Mouse (Mus musculus) spleen, adult 2 months (tissue): ENCODE measurements at regions not wholly inside any gene's neighbourhood (a gene's known extent, or its start where the extent isn't known, plus 50 kb on each side); places are given as distances from the start of the nearest gene placed in this dataset.

Experiments
- DNase-seq, 2 experiments: peaks; one replicate each; pipeline versions ENCODE4 v3.0.0 to v3.0.0-alpha.2; 2012 to 2021; ENCODE audit warnings: low spot score in 2 of 2, low read depth in 1 of 2
- H3K27ac ChIP-seq: fragments of 200-500 bp; 2 replicates; pipeline ENCODE4 v1.5.1; 2012; ENCODE audit warnings: low read length, inconsistent platforms; ENCODE audit not compliant: insufficient read depth
- H3K27me3 ChIP-seq: fragments of 200-500 bp; 2 replicates; pipeline ENCODE4 v1.6.1; 2012; ENCODE audit warnings: mild to moderate bottlenecking, moderate library complexity, low read length, inconsistent platforms; ENCODE audit not compliant: control insufficient read depth, insufficient read depth
- H3K36me3 ChIP-seq: fragments of 200-500 bp; 2 replicates; pipeline ENCODE4 v1.6.1; 2012; ENCODE audit warnings: mild to moderate bottlenecking, low read length, inconsistent platforms; ENCODE audit not compliant: control insufficient read depth, insufficient read depth
- H3K4me1 ChIP-seq: fragments of 200-500 bp; 2 replicates; pipeline ENCODE4 v1.6.1; 2011; ENCODE audit warnings: inconsistent platforms; ENCODE audit not compliant: control insufficient read depth, insufficient read depth, insufficient read length
- H3K4me3 ChIP-seq: fragments of 200-500 bp; 2 replicates; pipeline ENCODE4 v1.5.1; 2011; ENCODE audit warnings: mild to moderate bottlenecking, inconsistent platforms; ENCODE audit not compliant: insufficient read depth, insufficient read length; ENCODE audit errors: extremely low read depth
- CTCF ChIP-seq: fragments of 200-500 bp; IDR thresholded peaks from 2 replicates; pipeline ENCODE4 v1.5.1; 2011; ENCODE audit warnings: mild to moderate bottlenecking, inconsistent platforms; ENCODE audit not compliant: insufficient read depth, insufficient read length, insufficient replicate concordance; ENCODE audit errors: extremely low read depth
- POLR2A ChIP-seq: fragments of 200-500 bp; IDR thresholded peaks from 2 replicates; pipeline ENCODE4 v1.6.1; 2011; ENCODE audit warnings: low read depth, low read length, inconsistent platforms
- WGBS: fragments of 180-500 bp; shearing (Covaris S2); methylation state at CpG from one replicate; pipeline ENCODE4 v1.1.7; 2018; 5-methylcytosine and 5-hydroxymethylcytosine counted together

DNA sequence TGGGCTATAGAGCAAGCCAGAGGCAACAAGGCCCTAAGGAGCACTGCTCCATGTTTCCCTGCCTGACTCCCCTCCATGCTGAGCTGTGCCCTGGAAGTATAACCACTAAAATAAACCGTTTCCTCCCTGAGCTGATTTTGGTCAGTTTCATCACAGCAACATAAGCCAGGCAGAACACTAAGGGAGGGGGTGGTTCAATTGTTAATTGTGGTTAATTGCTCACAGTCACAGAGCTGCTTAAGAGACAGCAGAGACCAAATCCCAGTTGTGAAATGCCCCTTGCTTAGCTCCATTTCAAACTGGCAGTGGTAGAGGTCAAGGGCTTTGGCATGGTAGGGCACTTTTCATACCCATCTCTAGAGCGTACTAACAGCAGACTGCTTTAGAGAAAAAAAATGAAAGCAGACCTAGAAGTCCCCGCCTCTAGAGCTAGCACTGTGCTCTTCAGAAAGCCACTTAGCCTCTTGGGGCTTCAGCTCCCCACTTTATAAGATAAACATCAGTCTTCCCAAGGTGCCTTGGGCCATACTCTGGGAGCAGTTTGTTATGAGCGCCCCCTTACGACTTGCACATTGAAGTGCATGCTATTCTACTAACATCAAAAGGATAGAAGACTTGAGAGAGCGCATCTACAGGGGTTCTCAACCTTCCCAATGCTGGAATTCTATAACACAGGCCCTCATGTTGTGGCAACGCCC lies 380.3 kb upstream of the Zfp703 start:
- TF ChIP-seq POLR2A (no peak), CTCF (no peak)
- H3K36me3 ChIP-seq: no peaks in the 10 kb centered on the region
- no peak overlapping the region for H3K4me3 ChIP-seq
- no peaks in the 10 kb centered on the region for H3K4me1 ChIP-seq
- 63% methylated on average over 7 of the region's 7 CpGs for WGBS
- DNase-seq: no peak
- H3K27me3 ChIP-seq: no peaks in the 10 kb centered on the region
- no peak overlapping the region for H3K27ac ChIP-seq

DNA sequence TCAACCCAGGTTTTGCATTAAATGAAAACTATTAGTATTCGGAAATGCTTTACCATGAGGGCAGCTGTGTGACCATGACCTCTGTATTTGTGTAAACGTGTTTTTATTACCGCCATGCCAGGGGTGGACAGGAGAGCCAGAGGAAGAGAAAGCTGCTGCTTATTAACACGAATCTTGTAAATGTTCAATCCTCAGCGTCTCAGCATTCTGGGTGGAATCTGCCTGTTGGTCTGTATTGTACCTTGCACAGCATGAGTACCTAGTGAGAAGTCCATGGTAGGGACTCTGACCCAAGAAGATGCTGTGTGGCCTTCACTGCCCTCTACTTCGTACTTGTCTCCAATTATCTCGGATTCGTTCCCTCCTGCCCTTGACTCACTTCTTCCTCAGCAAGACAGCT lies 378.6 kb upstream of the Zfp703 start:
- no peaks in the 10 kb centered on the region for H3K27me3 ChIP-seq
- no peak overlapping the region for H3K27ac ChIP-seq
- no peak overlapping the region for H3K4me3 ChIP-seq
- WGBS: 88% methylated on average over 8 of the region's 8 CpGs
- H3K4me1 ChIP-seq: no peaks in the 10 kb centered on the region
- TF ChIP-seq CTCF (no peak), POLR2A (no peak)
- no peak for DNase-seq
- no peaks in the 10 kb centered on the region for H3K36me3 ChIP-seq

DNA sequence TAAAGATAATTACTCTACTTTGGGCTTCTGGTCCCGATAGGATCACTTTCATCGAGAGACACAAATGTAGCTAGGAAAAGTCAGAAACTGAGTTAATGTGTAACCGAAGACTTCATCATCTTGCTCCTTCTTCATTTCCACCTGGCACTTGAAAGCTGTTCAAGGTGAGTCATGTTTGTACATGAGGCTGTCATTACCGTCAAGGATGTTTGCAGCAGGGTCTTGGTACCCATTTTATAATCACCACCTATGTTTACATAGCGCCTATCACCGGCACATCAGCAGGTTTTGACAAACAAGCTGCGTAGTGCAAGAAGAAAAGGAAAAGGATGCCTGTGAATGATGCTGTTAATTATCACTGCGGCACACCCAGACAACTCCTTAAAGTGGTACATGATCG lies 377.0 kb upstream of the Zfp703 start:
- H3K4me3 ChIP-seq: no peak overlapping the region
- no peaks in the 10 kb centered on the region for H3K27me3 ChIP-seq
- WGBS: 95% methylated on average over 9 of the region's 9 CpGs
- TF ChIP-seq POLR2A (no peak), CTCF (no peak)
- no peak for DNase-seq
- H3K4me1 ChIP-seq: no peaks in the 10 kb centered on the region
- no peaks in the 10 kb centered on the region for H3K36me3 ChIP-seq
- no peak overlapping the region for H3K27ac ChIP-seq

DNA sequence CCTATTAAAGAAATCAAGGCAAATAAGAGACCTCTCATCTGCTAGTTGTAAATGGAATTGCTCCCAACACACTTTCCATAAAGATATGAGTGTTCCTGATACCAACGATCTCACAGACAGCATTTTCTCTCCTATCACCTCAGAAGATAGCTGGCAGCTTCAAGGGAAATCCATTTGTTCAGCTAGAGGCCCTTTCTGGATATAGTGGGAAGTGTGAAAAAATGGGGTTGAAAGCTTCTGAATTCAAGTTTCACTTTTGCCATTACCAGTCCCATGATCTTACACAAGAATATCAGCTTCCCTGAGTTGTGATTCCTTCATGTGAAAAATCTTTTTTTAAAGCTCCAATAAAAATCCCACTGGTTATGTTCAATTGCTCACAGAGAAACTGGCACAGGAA lies 369.1 kb upstream of the Zfp703 start:
- TF ChIP-seq POLR2A: no peak
- Histone ChIP-seq H3K27me3 (no peaks in the 10 kb centered on the region), H3K4me3 (no peak overlapping the region), H3K36me3 (no peaks in the 10 kb centered on the region), H3K4me1 (peaks cover 2% of the 10 kb centered on the region), H3K27ac (no peak overlapping the region)
- 79% methylated on average over 1 of the region's 1 CpGs for WGBS
- DNase-seq: no peak

- Histone ChIP-seq H3K27ac (no peak overlapping the region), H3K4me3 (no peak overlapping the region), H3K36me3 (no peaks in the 10 kb centered on the region), H3K4me1 (peaks cover 2% of the 10 kb centered on the region), H3K27me3 (no peaks in the 10 kb centered on the region)
- DNase-seq: no peak
- TF ChIP-seq CTCF: no peak
- TF ChIP-seq POLR2A: no peak
- WGBS: 65% methylated on average over 3 of the region's 3 CpGs
Observed at GRCm38 (mm10) chr8:26608588-26608987, 368.5 kb upstream of the Zfp703 start.

GRCm38 (mm10) chr8:26612153-26612552 lies 365.0 kb upstream of the Zfp703 start:
- Histone ChIP-seq H3K36me3 (no peaks in the 10 kb centered on the region), H3K27me3 (no peaks in the 10 kb centered on the region)

GRCm38 (mm10) chr8:26622311-26623052 lies 354.6 kb upstream of the Zfp703 start:
- Histone ChIP-seq H3K4me3 (no peak overlapping the region), H3K4me1 (peaks cover 7% of the 10 kb centered on the region; the same call in 1 of the 2 replicates), H3K27me3 (no peaks in the 10 kb centered on the region), H3K36me3 (no peaks in the 10 kb centered on the region), H3K27ac (no peak overlapping the region)
- DNase-seq: no peak
- WGBS: 43% methylated on average over 12 of the region's 12 CpGs
- no peak for TF ChIP-seq POLR2A
- no peak for TF ChIP-seq CTCF

More at GRCm38 (mm10) chr8:26612153-26612552, 365.0 kb upstream of the Zfp703 start:
- DNase-seq: no peak
- no peak overlapping the region for H3K4me3 ChIP-seq
- peaks cover 2% of the 10 kb centered on the region for H3K4me1 ChIP-seq
- TF ChIP-seq CTCF (no peak), POLR2A (no peak)
- no peak overlapping the region for H3K27ac ChIP-seq
